Mouse (Mus musculus): ENCODE data around the gene Lin7a. TPM values are rescaled to one million over a fixed set of nuclear protein-coding genes. Genes with fewer than 3 reads are reported as not detected.

Gene Lin7a
- polyA plus RNA-seq, 1 experiment, result not detected

DNA sequence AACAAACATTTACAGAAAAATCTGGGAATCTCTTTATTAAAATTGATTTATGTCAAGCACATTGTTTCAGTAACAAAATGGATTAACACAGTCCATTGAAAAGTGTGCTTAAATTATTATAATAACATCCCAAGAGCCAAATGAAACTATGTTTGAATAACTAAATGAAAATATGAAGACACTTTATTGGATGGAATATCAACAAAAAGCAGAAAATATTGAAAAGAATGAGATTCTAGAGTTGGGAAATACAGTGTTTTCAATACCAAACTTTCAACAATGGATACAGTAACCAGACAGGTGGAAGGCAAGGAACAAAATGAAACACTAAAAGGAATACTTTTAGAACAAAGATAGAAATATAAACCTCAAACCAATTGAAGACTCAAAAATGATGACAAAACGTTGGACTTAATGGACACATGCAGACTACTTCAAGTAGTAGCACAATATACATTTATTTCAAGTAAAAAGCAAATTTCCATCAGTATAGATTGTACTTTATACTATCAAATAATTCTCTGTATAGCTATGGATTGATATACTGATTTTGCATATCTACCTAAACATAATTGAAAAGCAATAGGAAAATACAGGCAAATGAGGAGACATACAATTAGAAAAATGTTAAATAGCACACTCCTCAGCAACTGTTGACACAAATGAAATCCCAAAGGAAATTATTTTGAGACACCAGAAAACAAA lies 28.6 kb upstream of the Lin7a start:
- 66% methylated on average over 1 of the region's 1 CpGs for WGBS
- no peak overlapping the region for H3K4me3 ChIP-seq (replicated peaks; ENCODE audit: extremely low read depth, low read depth, low read length)
- TF ChIP-seq CTCF (IDR thresholded peaks at IDR 0.05; ENCODE audit: insufficient read depth, low read length), result no peak
- no peak for TF ChIP-seq POLR2A (IDR thresholded peaks at IDR 0.05; ENCODE audit: borderline replicate concordance, extremely low read depth, low read depth, low read length)
- DNase-seq, result no peak
- H3K4me1 ChIP-seq (ENCODE audit: control insufficient read depth, insufficient read depth, low read length), result no peaks in the 10 kb centered on the region

DNA sequence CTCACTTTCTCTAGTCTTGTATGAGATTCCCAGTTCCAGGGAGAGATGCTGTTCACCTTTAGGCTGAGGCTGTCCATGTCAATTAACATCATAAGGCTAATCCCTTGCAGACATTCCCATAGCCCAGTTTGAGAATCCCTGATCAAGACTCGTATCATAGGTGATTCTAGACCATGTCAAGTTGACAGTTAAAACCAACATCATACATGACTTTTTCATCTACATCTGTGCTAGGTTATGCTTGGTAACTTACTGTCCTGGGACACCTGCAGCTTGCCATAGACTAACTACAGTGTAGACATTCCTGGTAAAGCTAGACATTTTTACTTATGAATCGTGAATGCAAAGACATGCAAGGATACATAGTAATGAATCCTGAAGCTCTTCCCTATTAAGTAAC lies 27.3 kb upstream of the Lin7a start:
- no peaks in the 10 kb centered on the region for H3K4me1 ChIP-seq (ENCODE audit: control insufficient read depth, insufficient read depth, low read length)
- TF ChIP-seq CTCF (IDR thresholded peaks at IDR 0.05; ENCODE audit: insufficient read depth, low read length) (no peak), POLR2A (IDR thresholded peaks at IDR 0.05; ENCODE audit: borderline replicate concordance, extremely low read depth, low read depth, low read length) (no peak)
- H3K4me3 ChIP-seq (replicated peaks; ENCODE audit: extremely low read depth, low read depth, low read length), result no peak overlapping the region
- DNase-seq, result no peak
- 80% methylated on average over 2 of the region's 2 CpGs for WGBS

DNA sequence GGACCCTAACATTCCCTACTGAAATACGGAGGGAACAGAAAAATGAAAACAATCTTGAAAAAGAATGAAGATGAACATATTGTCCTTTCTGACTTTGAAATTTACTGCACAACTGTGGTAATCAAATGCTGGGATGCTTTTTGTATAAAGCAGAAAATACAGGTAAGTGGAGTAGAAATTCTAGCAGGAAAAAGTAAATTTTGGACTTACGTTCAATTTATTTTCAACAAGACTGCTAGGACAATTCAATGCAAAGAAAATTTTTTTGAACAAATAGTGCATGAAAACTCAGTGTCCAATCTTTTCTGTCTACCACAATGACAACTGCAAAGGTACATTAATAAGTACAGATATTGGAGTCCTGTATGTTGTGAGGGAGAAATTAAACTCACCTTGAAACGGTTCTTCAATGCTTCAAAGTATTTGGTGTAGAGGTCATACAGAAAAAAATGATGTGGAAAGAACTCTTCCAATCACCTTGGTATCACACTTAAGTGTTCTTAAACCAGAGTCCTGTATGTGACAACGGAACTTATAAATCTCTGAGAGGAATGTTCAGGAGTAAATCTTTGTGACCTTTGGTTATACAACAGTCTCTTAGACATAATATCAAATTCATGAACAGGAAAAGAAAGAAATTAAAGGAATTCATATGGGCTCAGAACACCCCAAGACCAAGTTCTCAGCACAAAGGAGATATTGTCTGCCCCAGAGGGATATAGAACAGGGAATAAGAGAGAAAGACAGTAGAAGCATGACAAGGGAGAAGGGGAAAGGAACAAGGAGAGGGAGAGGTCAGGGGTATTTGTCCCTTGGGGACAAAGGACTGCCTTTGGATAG lies 26.6 kb upstream of the Lin7a start:
- H3K4me3 ChIP-seq (replicated peaks; ENCODE audit: extremely low read depth, low read depth, low read length), result no peak overlapping the region
- TF ChIP-seq CTCF (IDR thresholded peaks at IDR 0.05; ENCODE audit: insufficient read depth, low read length) (no peak), POLR2A (IDR thresholded peaks at IDR 0.05; ENCODE audit: borderline replicate concordance, extremely low read depth, low read depth, low read length) (no peak)
- DNase-seq, result no peak
- WGBS, result 75% methylated on average over 4 of the region's 4 CpGs
- no peaks in the 10 kb centered on the region for H3K4me1 ChIP-seq (ENCODE audit: control insufficient read depth, insufficient read depth, low read length)

DNA sequence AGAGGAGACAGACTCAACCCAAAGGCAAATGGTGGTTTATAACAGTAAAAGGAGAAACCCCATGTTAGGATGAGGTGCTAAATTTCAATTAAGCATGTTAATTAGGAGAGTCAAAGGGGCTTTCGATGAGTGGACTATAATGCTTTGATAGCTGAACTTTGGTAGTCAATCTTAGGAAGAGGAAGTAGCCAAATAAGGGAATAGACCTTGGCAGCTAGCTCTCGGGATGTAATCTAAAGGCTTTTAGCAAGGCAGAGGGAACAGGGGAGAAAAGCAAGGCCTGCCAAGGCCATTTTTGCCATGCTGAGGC lies 26.0 kb upstream of the Lin7a start:
- 43% methylated on average over 2 of the region's 2 CpGs for WGBS

DNA sequence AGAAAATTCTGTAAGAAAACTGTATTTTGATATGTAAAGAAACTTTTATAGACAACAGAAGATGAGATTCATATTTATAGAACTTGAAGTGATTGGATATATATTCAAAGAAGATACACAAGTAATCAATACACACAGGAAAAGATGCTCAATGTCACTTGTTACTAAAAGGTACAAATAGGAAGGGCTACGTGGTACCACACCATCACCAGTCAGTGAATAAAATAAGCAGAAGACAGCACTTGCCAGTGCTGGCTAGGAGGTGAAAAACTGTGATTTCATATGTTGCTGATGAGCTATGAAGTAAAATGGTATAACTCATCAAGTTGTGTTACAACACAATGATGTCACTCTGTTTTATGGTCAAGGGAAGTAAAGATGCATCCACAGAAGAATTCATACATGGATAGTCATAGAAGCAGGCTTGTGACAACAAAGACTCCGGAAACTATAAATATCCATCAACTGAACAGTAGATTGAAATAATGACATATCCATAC lies 25.5 kb upstream of the Lin7a start:
- no peak for DNase-seq
- TF ChIP-seq POLR2A (IDR thresholded peaks at IDR 0.05; ENCODE audit: borderline replicate concordance, extremely low read depth, low read depth, low read length) (no peak), CTCF (IDR thresholded peaks at IDR 0.05; ENCODE audit: insufficient read depth, low read length) (no peak)

More for the DNA sequence above, 26.0 kb upstream of the Lin7a start:
- TF ChIP-seq POLR2A (IDR thresholded peaks at IDR 0.05; ENCODE audit: borderline replicate concordance, extremely low read depth, low read depth, low read length), result no peak
- TF ChIP-seq CTCF (IDR thresholded peaks at IDR 0.05; ENCODE audit: insufficient read depth, low read length), result no peak
- DNase-seq, result no peak
- Histone ChIP-seq H3K4me1 (ENCODE audit: control insufficient read depth, insufficient read depth, low read length) (no peaks in the 10 kb centered on the region), H3K4me3 (replicated peaks; ENCODE audit: extremely low read depth, low read depth, low read length) (no peak overlapping the region)

DNA sequence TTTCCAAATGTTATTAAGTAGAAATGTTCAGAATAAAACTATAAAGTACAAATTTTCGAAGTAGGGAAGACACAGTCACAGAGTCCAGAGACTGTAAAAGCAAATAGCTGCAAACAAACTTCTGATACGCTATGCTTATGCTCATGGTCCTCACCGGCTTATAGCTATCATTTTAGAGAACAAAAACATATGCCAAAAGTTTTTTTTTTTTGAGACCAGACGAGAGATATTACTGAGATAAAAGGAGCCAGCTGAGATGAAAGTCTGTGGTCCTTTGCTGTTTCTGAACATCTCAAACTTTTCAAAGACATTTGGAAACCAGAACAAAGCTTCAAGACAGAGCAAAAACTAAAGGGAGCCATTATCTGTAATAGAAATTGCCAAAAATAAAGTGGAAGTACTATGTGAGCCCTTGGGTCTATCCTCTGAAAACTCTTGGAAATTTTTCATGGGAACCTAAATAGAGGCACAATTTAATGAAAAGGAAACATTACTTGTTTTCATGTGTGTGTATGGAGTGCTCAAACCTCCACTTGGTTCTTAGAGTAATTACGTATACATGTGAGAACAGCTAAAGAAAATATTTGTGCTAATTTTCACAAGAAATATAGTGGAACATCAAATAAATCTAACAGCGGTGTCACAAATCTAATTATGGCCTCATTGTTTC lies 24.4 kb upstream of the Lin7a start:
- DNase-seq, result no peak
- TF ChIP-seq CTCF (IDR thresholded peaks at IDR 0.05; ENCODE audit: insufficient read depth, low read length), result no peak
- no peak for TF ChIP-seq POLR2A (IDR thresholded peaks at IDR 0.05; ENCODE audit: borderline replicate concordance, extremely low read depth, low read depth, low read length)
- H3K4me3 ChIP-seq (replicated peaks; ENCODE audit: extremely low read depth, low read depth, low read length), result no peak overlapping the region
- WGBS, result 77% methylated on average over 6 of the region's 6 CpGs
- H3K4me1 ChIP-seq (ENCODE audit: control insufficient read depth, insufficient read depth, low read length), result no peaks in the 10 kb centered on the region

More for the DNA sequence above, 25.5 kb upstream of the Lin7a start:
- Histone ChIP-seq H3K4me1 (ENCODE audit: control insufficient read depth, insufficient read depth, low read length) (no peaks in the 10 kb centered on the region), H3K4me3 (replicated peaks; ENCODE audit: extremely low read depth, low read depth, low read length) (no peak overlapping the region)
- 84% methylated on average over 2 of the region's 2 CpGs for WGBS

DNA sequence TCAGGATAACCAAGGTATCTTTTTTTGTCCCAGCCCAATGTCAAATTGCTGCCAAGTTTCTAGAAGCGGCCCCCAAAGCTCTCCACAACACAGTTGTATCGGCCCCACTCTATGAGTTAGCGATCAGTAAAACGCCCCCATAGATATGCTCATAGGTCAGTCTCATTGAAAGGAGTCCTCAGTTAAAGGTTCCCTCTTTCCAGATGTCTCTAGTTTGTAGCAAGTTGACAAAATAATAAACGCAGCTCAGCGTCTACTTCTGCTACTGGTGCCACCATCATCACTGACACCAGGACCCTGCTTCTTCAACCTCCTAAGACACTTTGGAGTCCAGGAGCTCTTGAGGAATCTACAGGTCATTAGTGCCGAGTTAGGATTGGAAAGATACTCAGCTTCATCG lies 23.0 kb upstream of the Lin7a start:
- 74% methylated on average over 8 of the region's 8 CpGs for WGBS
- no peak overlapping the region for H3K4me3 ChIP-seq (replicated peaks; ENCODE audit: extremely low read depth, low read depth, low read length)
- DNase-seq, result no peak
- TF ChIP-seq CTCF (IDR thresholded peaks at IDR 0.05; ENCODE audit: insufficient read depth, low read length) (no peak), POLR2A (IDR thresholded peaks at IDR 0.05; ENCODE audit: borderline replicate concordance, extremely low read depth, low read depth, low read length) (no peak)
- H3K4me1 ChIP-seq (ENCODE audit: control insufficient read depth, insufficient read depth, low read length), result no peaks in the 10 kb centered on the region

DNA sequence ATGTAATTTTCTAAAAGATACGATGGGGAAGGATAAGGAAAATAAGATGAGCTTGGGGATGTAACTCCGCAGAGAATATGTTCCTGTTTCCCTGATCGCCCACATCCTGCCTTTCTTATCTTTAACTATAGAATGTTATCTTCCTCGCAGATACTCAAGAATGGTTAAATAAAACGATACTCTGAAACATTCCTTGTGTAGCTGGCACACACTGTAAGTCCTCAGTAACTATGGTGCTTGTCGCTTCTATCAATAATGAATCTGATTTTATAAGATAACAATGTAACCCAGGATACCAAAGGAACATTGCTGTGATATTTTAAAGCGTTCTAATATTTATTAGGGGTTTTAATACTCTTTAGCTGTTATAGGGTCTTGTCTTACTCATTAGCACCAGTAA lies 22.4 kb upstream of the Lin7a start:
- no peak overlapping the region for H3K4me3 ChIP-seq (replicated peaks; ENCODE audit: extremely low read depth, low read depth, low read length)
- TF ChIP-seq CTCF (IDR thresholded peaks at IDR 0.05; ENCODE audit: insufficient read depth, low read length), result no peak
- TF ChIP-seq POLR2A (IDR thresholded peaks at IDR 0.05; ENCODE audit: borderline replicate concordance, extremely low read depth, low read depth, low read length), result no peak
- DNase-seq, result no peak
- no peaks in the 10 kb centered on the region for H3K4me1 ChIP-seq (ENCODE audit: control insufficient read depth, insufficient read depth, low read length)
- WGBS, result 51% methylated on average over 7 of the region's 7 CpGs

DNA sequence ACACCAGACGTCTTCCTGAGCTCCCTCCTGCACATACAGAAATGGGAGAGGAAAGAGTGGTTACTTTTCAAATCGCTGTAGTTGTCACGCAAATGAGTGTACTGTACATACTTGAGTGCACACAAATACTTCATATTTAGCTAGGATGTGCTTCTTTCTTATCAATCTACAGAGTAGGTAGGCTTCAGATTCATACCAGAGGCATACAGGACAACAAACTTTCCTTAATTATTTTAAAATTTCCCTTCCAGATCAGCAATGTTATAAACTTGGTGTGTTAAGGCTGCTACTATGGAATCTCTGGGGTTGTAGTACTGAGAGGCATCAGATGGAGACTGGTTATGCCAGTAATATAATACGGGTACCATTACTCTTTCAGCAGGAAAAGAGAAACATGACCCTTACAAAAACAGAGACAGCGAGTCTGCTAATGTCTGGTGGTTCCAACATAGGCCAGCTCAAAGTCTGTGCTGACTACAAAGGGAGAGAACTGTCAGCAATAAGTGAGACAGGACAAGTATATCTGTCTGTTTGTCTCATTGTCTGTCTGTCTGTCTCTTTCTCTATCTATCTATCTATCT lies 21.8 kb upstream of the Lin7a start:
- H3K4me1 ChIP-seq (ENCODE audit: control insufficient read depth, insufficient read depth, low read length), result no peaks in the 10 kb centered on the region
- DNase-seq, result no peak
- TF ChIP-seq CTCF (IDR thresholded peaks at IDR 0.05; ENCODE audit: insufficient read depth, low read length), result no peak
- no peak for TF ChIP-seq POLR2A (IDR thresholded peaks at IDR 0.05; ENCODE audit: borderline replicate concordance, extremely low read depth, low read depth, low read length)
- WGBS, result 62% methylated on average over 5 of the region's 5 CpGs
- H3K4me3 ChIP-seq (replicated peaks; ENCODE audit: extremely low read depth, low read depth, low read length), result no peak overlapping the region

Data from lung, adult 2 months (tissue).